Mouse (Mus musculus): ENCODE measurements at regions not wholly inside any gene's neighbourhood (a gene's known extent, or its start where the extent isn't known, plus 50 kb on each side); places are given as distances from the start of the nearest gene placed in this dataset.

DNA sequence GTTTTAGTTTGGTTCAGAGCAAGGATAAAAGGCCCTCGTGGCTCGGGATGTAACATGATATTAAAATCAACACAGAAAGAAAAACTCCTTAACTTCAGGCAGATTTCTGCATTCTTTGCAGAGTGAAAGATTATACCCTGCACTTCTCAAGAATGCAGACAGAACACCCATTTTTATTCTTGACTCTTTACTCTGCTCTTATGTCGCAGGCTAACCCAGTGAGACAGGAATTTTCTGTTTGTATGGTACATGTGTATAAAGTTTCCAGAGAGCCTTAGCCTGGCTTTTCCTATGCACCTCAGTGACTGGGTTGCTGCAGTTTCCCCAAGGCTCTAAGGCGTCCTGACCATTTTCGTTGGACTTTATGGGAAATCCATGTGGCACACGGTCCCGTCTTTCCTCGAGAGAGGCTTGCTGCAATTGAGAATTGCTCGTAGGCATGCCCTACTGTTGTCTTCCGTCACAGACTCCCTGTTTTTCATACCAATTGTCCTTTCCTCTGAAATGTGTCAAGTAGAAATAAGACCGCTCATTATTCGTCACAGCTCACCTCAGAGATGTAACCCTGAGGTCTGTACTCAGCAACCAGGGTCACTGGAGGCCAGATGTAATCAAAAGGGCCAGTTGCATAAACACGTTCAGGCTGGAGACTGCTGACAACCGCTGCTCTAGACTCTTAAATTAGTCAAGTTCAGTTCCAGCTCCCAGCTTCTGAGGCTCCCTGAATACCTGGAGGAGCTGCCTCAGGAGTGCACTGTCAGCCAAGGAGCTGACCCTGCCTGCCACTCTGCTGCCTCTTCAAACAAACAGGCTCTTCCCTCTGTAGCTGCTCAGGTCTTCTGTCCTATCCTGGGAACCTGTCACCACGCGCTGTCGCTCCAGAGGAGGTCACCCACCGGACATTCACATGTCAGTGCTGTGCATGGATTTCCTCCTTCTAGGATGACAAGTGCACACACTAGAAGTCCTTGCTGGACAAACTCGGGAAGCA is 160.2 kb upstream of the Cops8 start:
- H3K4me1 ChIP-seq (ENCODE audit: control insufficient read depth, insufficient read depth, low read length): peaks cover 33% of the 10 kb centered on the region
- no peak overlapping the region for H3K9ac ChIP-seq (ENCODE audit: low read length)
- H3K9me3 ChIP-seq (ENCODE audit: control insufficient read depth, low read length): no peaks in the 10 kb centered on the region
- H3K36me3 ChIP-seq (ENCODE audit: control insufficient read depth, insufficient read depth, low read length): no peaks in the 10 kb centered on the region
- 69% methylated on average over 19 of the region's 19 CpGs for WGBS
- H3K27me3 ChIP-seq (ENCODE audit: control insufficient read depth, insufficient read depth, low read length): no peaks in the 10 kb centered on the region
- H3K4me2 ChIP-seq: no peak overlapping the region
- DNase-seq (ENCODE audit: low spot score, missing footprints): no peak
- no peak overlapping the region for H3K27ac ChIP-seq (ENCODE audit: low read depth, low read length)
- ATAC-seq (ENCODE audit: low FRiP score): no peak
- H3K4me3 ChIP-seq (ENCODE audit: low read depth, low read length): no peak overlapping the region

DNA sequence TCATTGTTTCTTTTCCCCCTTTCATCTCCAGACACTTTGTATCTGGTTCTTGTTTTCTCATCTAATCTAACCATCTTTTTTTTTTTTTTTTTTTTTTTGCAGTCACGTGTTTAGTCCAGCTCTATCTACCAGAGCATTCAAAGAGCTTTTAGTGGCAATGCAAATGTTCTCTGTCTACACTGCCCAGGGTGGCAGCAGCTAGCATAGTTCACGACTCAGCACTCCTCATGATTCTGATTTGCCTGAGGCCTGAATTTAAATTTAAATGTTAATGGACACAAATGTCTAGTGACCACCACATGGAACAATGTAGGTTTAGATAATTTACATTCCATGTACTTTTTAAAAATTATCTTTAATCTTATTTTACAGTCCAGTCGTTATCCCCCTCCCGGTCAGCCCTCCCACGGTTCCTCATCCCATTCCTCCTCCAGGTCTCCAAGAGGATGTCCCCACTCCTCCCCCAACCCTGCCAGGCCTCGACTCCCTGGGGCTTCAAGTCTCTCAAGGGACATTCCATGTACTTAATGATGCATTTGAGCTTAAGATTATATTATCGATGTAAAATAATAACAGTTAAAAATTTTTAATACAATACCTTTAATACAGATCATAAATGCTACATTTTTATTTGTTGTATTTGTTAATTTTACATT is 153.1 kb upstream of the Cops8 start:
- Histone ChIP-seq H3K9me3 (ENCODE audit: control insufficient read depth, low read length) (no peaks in the 10 kb centered on the region), H3K36me3 (ENCODE audit: control insufficient read depth, insufficient read depth, low read length) (no peaks in the 10 kb centered on the region), H3K4me1 (ENCODE audit: control insufficient read depth, insufficient read depth, low read length) (peaks cover 6% of the 10 kb centered on the region; the same call in 1 of the 2 replicates), H3K4me3 (ENCODE audit: low read depth, low read length) (no peak overlapping the region), H3K27ac (ENCODE audit: low read depth, low read length) (no peak overlapping the region), H3K4me2 (no peak overlapping the region), H3K27me3 (ENCODE audit: control insufficient read depth, insufficient read depth, low read length) (no peaks in the 10 kb centered on the region), H3K9ac (ENCODE audit: low read length) (no peak overlapping the region)
- ATAC-seq (ENCODE audit: low FRiP score) (no peak), DNase-seq (ENCODE audit: low spot score, missing footprints) (no peak)
- WGBS: 39% methylated on average over 7 of the region's 7 CpGs

DNA sequence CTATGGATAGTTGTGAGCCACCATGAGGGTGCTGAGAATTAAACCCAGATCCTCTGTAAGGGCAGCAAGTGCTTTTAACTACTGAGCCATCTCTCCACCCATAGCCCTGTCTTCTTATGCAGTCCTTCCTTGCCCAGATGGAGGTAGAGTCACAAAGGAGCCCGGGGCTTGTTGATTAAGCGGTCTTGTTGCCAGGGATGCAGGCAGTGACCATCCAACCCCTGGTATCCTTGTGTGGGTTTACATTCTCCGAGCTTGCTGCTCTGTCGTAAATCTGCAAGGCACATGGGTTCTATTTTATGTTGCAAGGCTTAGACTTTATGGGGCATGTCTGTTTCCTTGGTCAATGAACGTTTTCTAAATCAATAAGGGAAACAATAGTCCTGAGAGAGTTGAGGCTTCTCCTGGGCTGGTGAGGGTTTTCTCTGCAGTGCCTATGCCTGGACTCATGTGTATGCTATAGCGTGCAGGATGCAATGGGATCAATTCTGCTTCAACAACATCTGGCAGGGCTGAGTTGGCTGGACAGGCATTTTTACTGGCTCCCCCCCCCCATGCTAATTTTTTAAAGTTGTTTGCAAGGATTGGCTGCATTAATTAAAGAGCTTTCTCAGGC is 150.7 kb upstream of the Cops8 start:
- Histone ChIP-seq H3K4me2 (no peak overlapping the region), H3K9me3 (ENCODE audit: control insufficient read depth, low read length) (no peaks in the 10 kb centered on the region), H3K27me3 (ENCODE audit: control insufficient read depth, insufficient read depth, low read length) (no peaks in the 10 kb centered on the region), H3K36me3 (ENCODE audit: control insufficient read depth, insufficient read depth, low read length) (no peaks in the 10 kb centered on the region), H3K27ac (ENCODE audit: low read depth, low read length) (no peak overlapping the region), H3K4me1 (ENCODE audit: control insufficient read depth, insufficient read depth, low read length) (peaks cover 6% of the 10 kb centered on the region; the same call in 1 of the 2 replicates), H3K4me3 (ENCODE audit: low read depth, low read length) (no peak overlapping the region), H3K9ac (ENCODE audit: low read length) (no peak overlapping the region)
- DNase-seq (ENCODE audit: low spot score, missing footprints) (no peak), ATAC-seq (ENCODE audit: low FRiP score) (no peak)
- whole genome bisulfite sequencing: 74% methylated on average over 6 of the region's 6 CpGs

DNA sequence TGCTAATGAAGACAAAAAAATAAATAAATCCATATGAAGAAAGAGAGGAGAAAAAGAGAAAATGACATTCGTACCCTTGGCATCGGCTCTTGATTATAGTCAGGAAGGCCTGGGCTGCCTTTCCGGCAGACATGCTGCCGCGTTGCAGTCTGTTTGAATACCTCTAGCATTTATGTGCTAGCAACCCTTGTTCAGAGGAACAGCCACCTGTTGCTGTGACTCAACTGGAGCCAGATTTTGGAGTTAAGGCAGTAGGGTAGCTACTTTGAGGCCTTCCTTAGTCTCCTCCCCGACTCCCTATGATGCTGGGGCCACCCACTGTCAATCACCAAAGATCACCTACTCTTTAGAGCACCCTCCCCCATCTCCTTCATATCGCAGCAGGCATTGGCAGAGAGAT is 148.5 kb upstream of the Cops8 start:
- DNase-seq (ENCODE audit: low spot score, missing footprints) (no peak), ATAC-seq (ENCODE audit: low FRiP score) (no peak)
- no peak overlapping the region for H3K4me3 ChIP-seq (ENCODE audit: low read depth, low read length)
- no peaks in the 10 kb centered on the region for H3K27me3 ChIP-seq (ENCODE audit: control insufficient read depth, insufficient read depth, low read length)
- H3K27ac ChIP-seq (ENCODE audit: low read depth, low read length): no peak overlapping the region
- WGBS: 65% methylated on average over 7 of the region's 7 CpGs
- no peak overlapping the region for H3K9ac ChIP-seq (ENCODE audit: low read length)
- H3K4me2 ChIP-seq: no peak overlapping the region
- H3K36me3 ChIP-seq (ENCODE audit: control insufficient read depth, insufficient read depth, low read length): no peaks in the 10 kb centered on the region
- no peaks in the 10 kb centered on the region for H3K9me3 ChIP-seq (ENCODE audit: control insufficient read depth, low read length)
- H3K4me1 ChIP-seq (ENCODE audit: control insufficient read depth, insufficient read depth, low read length): peaks cover 18% of the 10 kb centered on the region

DNA sequence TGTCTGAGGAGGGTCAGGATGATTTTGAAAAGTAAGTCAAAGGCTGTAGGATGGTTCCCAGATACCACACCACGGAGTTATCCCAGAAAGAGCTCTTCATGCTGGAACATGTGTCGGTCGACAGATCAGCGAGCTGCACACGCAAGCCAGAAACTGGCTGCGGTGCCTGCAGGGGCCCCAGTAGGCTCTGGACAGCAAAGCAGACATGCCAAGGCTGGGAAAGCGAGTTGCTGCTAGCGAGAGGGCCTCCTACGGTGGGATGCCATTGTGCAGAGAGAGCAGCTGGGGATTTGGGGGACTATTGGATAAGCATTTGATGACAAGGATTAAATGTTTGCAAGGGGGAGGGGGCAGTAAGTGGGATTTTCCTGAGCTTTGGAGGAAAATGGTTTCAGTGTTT is 145.4 kb upstream of the Cops8 start:
- 2% methylated on average over 9 of the region's 9 CpGs for WGBS

DNA sequence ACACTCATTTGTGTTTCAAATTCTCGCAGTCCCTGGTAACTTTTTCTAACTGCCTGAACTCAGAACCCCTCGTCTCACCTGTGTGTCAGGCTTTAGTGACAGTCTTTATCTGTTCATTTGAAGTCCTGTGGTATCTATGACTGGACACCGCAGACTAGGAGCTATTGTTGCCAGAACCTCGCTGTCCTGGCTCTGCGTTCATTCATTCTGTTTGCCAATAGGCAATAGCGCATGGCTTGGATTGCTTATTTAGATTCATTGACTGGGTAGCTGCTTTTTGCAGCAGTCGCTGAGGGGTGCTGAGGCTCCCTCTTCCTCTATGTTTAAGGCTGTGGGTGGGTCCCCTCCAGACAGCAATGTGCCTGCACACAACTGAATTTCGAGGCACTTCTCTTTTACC is 144.6 kb upstream of the Cops8 start:
- 39% methylated on average over 8 of the region's 8 CpGs for WGBS
- H3K27me3 ChIP-seq (ENCODE audit: control insufficient read depth, insufficient read depth, low read length): no peaks in the 10 kb centered on the region
- ATAC-seq (ENCODE audit: low FRiP score): peak; percentile 38; the same call in 1 of the 2 replicates
- H3K27ac ChIP-seq (ENCODE audit: low read depth, low read length): no peak overlapping the region
- no peaks in the 10 kb centered on the region for H3K36me3 ChIP-seq (ENCODE audit: control insufficient read depth, insufficient read depth, low read length)
- H3K4me3 ChIP-seq (ENCODE audit: low read depth, low read length): no peak overlapping the region
- DNase-seq (ENCODE audit: low spot score, missing footprints): no peak
- H3K9ac ChIP-seq (ENCODE audit: low read length): no peak overlapping the region; the same call in 1 of the 2 replicates
- H3K9me3 ChIP-seq (ENCODE audit: control insufficient read depth, low read length): no peaks in the 10 kb centered on the region
- H3K4me1 ChIP-seq (ENCODE audit: control insufficient read depth, insufficient read depth, low read length): peaks cover 16% of the 10 kb centered on the region
- no peak overlapping the region for H3K4me2 ChIP-seq

More for the DNA sequence above, 145.4 kb upstream of the Cops8 start:
- no peaks in the 10 kb centered on the region for H3K27me3 ChIP-seq (ENCODE audit: control insufficient read depth, insufficient read depth, low read length)
- no peak overlapping the region for H3K4me3 ChIP-seq (ENCODE audit: low read depth, low read length)
- ATAC-seq (ENCODE audit: low FRiP score): peak; percentile 88
- no peaks in the 10 kb centered on the region for H3K9me3 ChIP-seq (ENCODE audit: control insufficient read depth, low read length)
- DNase-seq (ENCODE audit: low spot score, missing footprints): peak; percentile 92
- H3K4me2 ChIP-seq: peak overlapping the region; percentile 16; the same call in 1 of the 2 replicates
- peak overlapping the region; percentile 7; the same call in 1 of the 2 replicates for H3K27ac ChIP-seq (ENCODE audit: low read depth, low read length)
- H3K36me3 ChIP-seq (ENCODE audit: control insufficient read depth, insufficient read depth, low read length): no peaks in the 10 kb centered on the region
- peaks cover 16% of the 10 kb centered on the region for H3K4me1 ChIP-seq (ENCODE audit: control insufficient read depth, insufficient read depth, low read length)
- H3K9ac ChIP-seq (ENCODE audit: low read length): no peak overlapping the region

DNA sequence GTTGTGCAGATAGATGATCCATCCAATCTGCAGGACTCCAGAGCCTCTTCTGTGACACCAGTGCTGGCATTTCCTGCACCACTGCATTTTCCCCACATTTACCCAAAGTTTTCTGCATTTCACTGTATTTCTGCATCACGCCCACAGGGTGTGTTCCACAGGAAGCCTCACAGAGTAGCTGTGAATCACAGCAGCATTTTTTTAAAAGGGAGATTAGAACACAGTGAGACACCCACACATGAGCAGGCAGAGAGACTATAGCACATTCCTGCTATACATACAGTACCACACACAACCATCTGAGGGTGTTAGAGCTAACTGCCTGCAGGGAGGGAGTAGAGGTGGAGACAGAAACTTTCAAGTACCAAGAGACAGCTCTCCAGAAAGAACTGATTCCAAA is 141.1 kb upstream of the Cops8 start:
- Histone ChIP-seq H3K27ac (ENCODE audit: low read depth, low read length) (no peak overlapping the region), H3K27me3 (ENCODE audit: control insufficient read depth, insufficient read depth, low read length) (no peaks in the 10 kb centered on the region), H3K9me3 (ENCODE audit: control insufficient read depth, low read length) (no peaks in the 10 kb centered on the region), H3K9ac (ENCODE audit: low read length) (no peak overlapping the region), H3K4me1 (ENCODE audit: control insufficient read depth, insufficient read depth, low read length) (peaks cover 14% of the 10 kb centered on the region), H3K4me3 (ENCODE audit: low read depth, low read length) (no peak overlapping the region), H3K36me3 (ENCODE audit: control insufficient read depth, insufficient read depth, low read length) (no peaks in the 10 kb centered on the region), H3K4me2 (no peak overlapping the region)
- ATAC-seq (ENCODE audit: low FRiP score): no peak
- WGBS: 89% methylated on average over 1 of the region's 1 CpGs
- DNase-seq (ENCODE audit: low spot score, missing footprints): no peak

DNA sequence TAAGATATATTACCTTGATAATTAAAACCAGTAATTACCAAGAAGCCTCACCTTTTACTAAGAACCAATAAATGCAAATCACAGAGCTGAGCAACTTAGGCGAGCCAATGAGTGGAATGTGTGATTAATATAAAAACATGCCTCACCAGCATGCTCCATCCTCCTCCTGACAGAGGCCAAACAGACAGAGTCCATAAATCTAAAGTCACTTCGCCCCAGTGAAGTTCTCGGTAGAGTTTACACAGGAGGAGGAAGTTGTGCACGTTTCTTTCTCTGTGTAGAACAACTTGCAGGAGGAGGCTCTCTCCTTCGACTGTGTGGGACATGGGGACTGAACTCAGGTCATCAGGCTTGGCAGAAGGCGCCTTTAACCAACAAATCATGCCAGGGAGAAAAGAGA is 139.5 kb upstream of the Cops8 start:
- Histone ChIP-seq H3K36me3 (ENCODE audit: control insufficient read depth, insufficient read depth, low read length) (no peaks in the 10 kb centered on the region), H3K9me3 (ENCODE audit: control insufficient read depth, low read length) (no peaks in the 10 kb centered on the region), H3K9ac (ENCODE audit: low read length) (no peak overlapping the region), H3K4me1 (ENCODE audit: control insufficient read depth, insufficient read depth, low read length) (peaks cover 5% of the 10 kb centered on the region), H3K4me3 (ENCODE audit: low read depth, low read length) (no peak overlapping the region), H3K27ac (ENCODE audit: low read depth, low read length) (no peak overlapping the region), H3K4me2 (no peak overlapping the region), H3K27me3 (ENCODE audit: control insufficient read depth, insufficient read depth, low read length) (no peaks in the 10 kb centered on the region)
- 91% methylated on average over 6 of the region's 6 CpGs for WGBS
- no peak for DNase-seq (ENCODE audit: low spot score, missing footprints)
- no peak for ATAC-seq (ENCODE audit: low FRiP score)

DNA sequence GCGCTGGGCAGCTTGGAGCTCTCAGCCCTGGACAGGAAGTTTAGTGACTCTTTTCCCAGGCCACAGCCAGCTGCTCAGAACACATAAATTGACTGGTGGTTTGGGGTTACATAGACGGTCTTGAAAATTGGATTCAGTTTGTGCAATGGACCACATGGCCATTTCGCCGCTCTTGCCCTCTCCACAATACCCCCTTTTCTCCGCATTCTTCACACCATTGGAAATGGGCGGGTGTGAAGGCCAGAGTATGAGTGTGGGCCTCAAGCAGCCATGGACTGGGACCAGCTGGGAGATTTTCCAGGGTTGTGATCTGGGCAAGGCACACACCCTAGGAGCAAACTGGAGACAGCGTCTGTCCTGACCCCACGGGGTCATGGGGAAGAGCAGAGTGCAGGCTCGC is 135.1 kb upstream of the Cops8 start:
- ATAC-seq (ENCODE audit: low FRiP score) (no peak), DNase-seq (ENCODE audit: low spot score, missing footprints) (no peak)
- H3K9ac ChIP-seq (ENCODE audit: low read length): no peak overlapping the region
- no peak overlapping the region for H3K27ac ChIP-seq (ENCODE audit: low read depth, low read length)
- 70% methylated on average over 9 of the region's 9 CpGs for WGBS
- no peaks in the 10 kb centered on the region for H3K27me3 ChIP-seq (ENCODE audit: control insufficient read depth, insufficient read depth, low read length)
- H3K9me3 ChIP-seq (ENCODE audit: control insufficient read depth, low read length): no peaks in the 10 kb centered on the region
- peaks cover 3% of the 10 kb centered on the region; the same call in 1 of the 2 replicates for H3K4me1 ChIP-seq (ENCODE audit: control insufficient read depth, insufficient read depth, low read length)
- no peak overlapping the region for H3K4me3 ChIP-seq (ENCODE audit: low read depth, low read length)
- no peaks in the 10 kb centered on the region for H3K36me3 ChIP-seq (ENCODE audit: control insufficient read depth, insufficient read depth, low read length)
- no peak overlapping the region for H3K4me2 ChIP-seq

Data from midbrain, embryonic 11.5 days (tissue).